Mouse (Mus musculus) layer of hippocampus, postnatal 14 days (tissue): ENCODE data around the gene Set. TPM values are rescaled to one million over a fixed set of nuclear protein-coding genes. Genes with fewer than 3 reads are reported as not detected.

Source experiments
- DNase-seq, 2 experiments: peaks; one replicate each; pipeline ENCODE4 v3.0.0; 2021 to 2022; ENCODE audit warnings: low spot score in 2 of 2, mixed read lengths in 1 of 2
- total RNA-seq, 2 experiments: library from RNA; stranded (reverse); gene quantifications; 2 replicates each; pipeline ENCODE4 v1.2.3; 2021

The Set gene
- total RNA-seq, 2 experiments from 2014 or later, result 185 to 190 TPM

DNA sequence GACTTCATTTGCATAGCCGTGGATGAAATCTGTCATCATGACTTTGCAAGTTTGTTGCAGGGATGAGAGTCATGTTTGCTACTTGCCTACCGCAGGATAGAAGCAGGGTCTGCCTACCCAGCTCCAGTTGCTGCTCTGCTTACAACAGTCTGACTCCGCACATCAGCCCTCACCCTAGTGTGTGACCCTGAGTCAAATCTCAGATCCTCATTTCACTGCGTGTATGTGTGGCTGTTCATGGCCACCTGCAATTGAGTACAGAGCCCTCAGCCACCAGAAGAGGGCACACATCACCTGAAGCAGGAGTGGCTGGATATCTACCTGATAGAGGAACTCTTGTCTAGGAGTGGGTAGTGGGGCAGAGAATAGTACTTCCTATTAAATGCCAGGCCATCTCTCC is 30.1 kb downstream of the Set start:
- DNase-seq, result no peak

DNA sequence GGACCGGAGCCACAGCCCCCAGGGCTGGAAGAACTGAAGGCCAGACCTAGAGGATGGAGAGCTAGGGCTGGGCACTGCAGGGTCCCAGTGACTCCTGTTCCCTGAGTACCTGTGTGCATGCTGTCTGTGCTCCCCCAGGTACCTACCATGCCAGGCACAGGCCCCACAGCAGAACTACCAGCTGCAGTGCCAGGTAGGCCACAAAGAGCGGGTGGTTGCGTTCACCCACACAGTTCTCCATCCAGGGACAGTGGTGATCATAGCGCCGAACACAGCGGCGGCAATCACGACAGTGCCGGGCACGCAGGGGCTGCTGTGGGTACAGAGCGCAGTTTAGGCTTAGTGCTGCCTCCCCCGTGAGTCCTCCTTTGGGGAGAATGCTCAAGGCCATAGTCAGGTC is 34.3 kb downstream of the Set start:
- no peak for DNase-seq

DNA sequence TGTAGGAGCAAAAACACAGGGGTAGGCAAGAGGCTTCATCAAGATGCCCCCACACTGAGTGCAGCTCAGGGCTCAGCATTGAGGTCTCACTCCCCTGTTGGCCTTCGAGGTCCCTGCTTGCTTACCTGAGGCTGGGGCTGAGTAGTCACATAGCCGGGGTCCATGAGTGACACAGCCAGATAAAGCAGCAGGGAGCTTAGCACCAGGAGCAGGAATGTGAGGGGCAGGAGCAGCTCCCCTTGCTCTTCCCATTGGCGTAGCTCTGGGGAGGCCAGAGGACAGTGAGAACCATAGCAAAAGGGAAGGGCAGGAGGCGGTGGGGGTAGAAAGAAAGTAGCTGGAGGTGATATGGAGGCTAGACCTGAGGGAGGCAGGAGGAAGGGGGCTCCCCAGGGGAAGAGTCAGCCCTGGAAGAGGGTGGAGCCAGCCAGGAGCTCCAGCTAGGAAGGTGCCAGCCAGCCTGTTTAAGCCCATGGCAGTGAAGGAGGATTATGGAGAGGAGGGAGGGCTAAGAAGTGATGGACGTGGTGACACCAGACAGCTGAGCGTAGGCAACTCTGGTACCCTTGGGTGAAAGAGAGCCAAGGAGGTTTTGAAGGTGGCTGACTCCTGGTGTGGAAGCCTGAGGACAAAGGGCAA is 35.2 kb downstream of the Set start:
- DNase-seq, result no peak

GRCm38 (mm10) chr2:30093471-30094207 is 36.5 kb downstream of the Set start, which contains the start of gene Zdhhc12:
Zdhhc12 (minus strand) TSS chr2:30093648.
- DNase-seq, result peak; percentile 91 to 94

- peak in 1 of 2 experiments; percentile 32 for DNase-seq
Observed at GRCm38 (mm10) chr2:30094208-30094588, 37.0 kb downstream of the Set start.

- no peak for DNase-seq
Observed at GRCm38 (mm10) chr2:30095882-30096527, 38.8 kb downstream of the Set start.

DNA sequence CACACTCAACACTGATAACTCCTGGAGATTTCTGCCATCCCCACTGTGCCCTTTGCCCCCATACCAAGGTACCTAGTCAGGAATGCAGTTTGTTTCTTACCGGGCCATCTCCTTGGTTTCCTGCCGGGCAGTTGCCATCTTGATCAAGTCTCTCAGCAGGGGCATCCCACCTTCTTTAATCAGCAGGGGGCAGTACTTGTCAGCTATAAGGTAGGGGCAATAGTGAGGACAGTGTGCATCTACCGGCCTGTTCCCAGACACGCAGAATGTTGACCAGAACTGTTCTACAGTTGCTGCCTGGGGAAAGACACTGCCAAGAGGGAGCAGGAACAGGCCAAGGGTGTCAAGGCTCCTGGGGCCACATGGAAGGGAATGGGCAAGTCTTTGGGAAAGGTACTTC is 43.0 kb downstream of the Set start:
- DNase-seq, result no peak

DNA sequence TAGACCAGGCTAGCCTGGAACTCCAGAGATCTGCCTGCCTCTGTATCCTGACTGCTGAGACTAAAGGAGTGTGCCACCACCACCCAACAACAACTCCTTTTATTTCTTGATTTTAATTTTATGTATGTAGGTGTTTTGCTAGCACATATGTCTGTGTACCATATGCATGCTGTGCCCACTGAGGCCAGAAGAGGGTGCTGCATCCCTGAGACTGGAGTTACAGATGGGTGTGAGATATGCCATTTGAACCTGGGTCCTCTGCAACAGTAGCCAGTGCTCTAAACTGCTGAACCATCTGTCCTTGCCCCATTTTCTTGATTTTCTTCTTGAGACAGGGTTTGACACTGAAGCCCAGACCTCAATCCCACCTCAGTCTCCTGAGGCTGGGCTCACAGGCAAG is 49.2 kb downstream of the Set start:
- DNase-seq, result no peak

DNA sequence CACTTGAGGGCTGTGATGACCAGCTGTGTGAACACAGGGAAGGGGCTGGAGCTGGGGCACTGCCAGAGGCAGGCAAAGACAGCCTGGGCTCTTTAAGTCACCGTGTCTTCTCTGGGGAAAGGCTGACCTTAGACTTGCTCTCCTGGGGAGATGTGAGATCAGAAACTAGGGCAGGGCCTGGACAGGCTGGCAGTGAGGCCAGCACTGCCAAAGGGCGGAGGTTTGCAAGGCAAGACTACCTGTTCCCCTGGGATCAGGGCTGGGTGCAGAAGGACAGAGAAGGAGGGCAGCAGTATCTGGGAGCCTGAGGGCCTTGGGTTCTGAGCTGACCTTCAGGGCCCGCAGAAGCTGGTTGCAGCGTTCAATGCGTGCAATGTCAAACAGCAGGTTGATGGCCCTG is 50.5 kb downstream of the Set start:
- DNase-seq, result no peak

DNA sequence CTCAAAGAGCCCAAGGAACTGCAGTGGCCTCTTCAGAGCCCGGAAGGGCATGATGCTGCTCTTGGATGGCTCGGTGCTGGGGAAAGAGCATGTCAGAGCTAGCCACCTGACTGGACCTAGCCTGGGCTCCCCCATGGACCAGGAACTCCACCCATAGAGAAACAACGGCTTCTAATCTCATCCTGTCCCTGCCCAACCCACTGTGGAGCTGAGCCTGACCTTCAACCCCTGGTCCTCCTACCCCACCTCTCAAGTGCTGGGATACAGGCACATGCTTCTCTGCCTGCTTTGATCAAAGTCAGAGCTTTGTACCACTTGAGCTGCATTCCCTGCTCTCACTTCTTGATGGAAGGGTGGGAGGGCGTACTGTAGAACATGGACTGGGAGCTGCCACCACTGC is 51.1 kb downstream of the Set start:
- no peak for DNase-seq

DNA sequence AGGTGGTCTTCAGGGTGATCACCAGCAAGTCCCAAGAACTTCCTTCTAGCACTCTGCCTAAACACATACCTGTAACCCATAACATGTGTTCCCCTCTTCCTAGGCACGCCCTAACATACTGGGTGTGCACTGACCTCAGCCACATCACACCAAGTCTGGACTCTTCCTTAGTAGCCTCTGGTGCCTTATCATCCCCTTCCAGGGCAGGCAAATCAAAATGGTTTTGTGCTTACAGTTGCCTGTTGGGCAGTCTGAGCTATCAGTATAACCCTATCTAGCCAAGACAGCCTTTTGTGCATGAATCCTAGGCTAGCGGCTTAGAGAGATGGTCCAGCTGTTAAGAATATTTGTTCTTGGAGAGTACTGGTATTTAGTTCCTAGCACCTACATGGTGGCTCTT is 54.3 kb downstream of the Set start:
- no peak for DNase-seq

GRCm38 (mm10) chr2:30112564-30112963 is 55.4 kb downstream of the Set start:
- no peak for DNase-seq

DNA sequence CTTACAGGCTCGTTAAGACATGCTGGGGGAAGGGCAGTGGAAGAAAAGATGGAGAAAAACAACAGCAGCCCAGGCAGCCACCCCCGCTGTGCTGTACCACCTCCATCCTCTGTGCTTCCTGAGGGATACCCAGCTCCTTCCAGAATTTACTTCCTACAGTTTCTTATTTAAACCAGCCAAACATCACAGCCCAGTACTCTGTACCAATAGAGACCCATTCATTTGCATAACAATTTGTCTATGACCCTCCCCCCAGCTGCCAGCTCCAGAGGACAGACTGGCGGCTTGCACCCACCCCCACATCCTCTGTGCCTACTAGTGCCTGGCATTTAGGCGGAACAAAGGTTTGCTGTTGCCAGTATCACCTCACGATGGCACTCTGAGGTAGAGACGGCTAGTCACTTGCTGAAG is 62.5 kb downstream of the Set start:
- peak; percentile 60 to 84 for DNase-seq

DNA sequence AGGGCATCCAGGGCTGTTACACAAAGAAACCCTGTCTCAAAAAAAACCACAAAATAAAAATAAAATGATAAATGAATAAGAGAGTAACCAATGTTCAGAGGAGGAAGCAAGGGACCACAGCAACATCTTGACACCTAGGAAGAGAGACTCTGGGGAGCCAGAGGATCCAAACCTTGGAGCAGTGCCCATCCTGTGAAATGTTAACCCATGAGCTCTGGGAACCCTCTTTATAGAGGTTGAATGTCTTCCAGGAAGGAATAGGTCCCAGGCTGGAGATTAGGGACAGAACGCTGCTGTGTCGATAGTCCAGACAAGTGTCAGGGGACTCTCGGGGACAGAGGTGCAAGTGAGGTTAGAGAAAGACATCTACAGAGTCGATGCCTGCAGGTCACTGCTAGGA is 63.1 kb downstream of the Set start:
- DNase-seq, result no peak

Other genes with a start within 250 kb of the Set start
- gene Urm1, start 237.3 kb upstream of the Set start, total RNA-seq, result 10 to 100 TPM; 52.4 to 63.0 TPM
- 10 to 100 TPM in 1 of 2 experiments, 1 to 10 TPM in 1; 8.0 to 12.2 TPM for gene Cercam, start 188.2 kb upstream of the Set start, total RNA-seq
- 100 to 1,000 TPM in 1 of 2 experiments, 10 to 100 TPM in 1; 91.4 to 107 TPM for gene Odf2, start 168.2 kb upstream of the Set start, total RNA-seq
- 10 to 100 TPM; 44.8 to 47.3 TPM for gene Gle1, start 122.0 kb upstream of the Set start, total RNA-seq
- gene Sptan1, start 91.8 kb upstream of the Set start, total RNA-seq, result 1,000 to 10,000 TPM in 1 of 2 experiments, 100 to 1,000 TPM in 1; 959 to 1,004 TPM
- 10 to 100 TPM; 38.0 to 38.3 TPM for gene Wdr34, start 8.5 kb upstream of the Set start, total RNA-seq
- 1 to 10 TPM; 1.2 to 2.3 TPM for gene Pkn3, start 20.3 kb downstream of the Set start, total RNA-seq
- gene Zdhhc12, start 36.3 kb downstream of the Set start, total RNA-seq, result 10 to 100 TPM; 14.7 TPM
- gene Zer1, start 67.2 kb downstream of the Set start, total RNA-seq, result 100 to 1,000 TPM; 160 to 173 TPM
- 10 to 100 TPM; 71.7 to 74.4 TPM for gene Tbc1d13, start 76.4 kb downstream of the Set start, total RNA-seq
- gene Endog, start 114.1 kb downstream of the Set start, total RNA-seq, result 10 to 100 TPM; 21.7 to 24.4 TPM
- 10 to 100 TPM; 30.8 to 34.4 TPM for gene Spout1, start 121.1 kb downstream of the Set start, total RNA-seq
- 10 to 100 TPM; 19.7 to 22.4 TPM for gene Kyat1, start 148.5 kb downstream of the Set start, total RNA-seq
- gene Lrrc8a, start 180.3 kb downstream of the Set start, total RNA-seq, result 10 to 100 TPM; 66.5 to 72.5 TPM
- 1 to 10 TPM; 6.7 to 7.3 TPM for gene Gm28035, start 183.2 kb downstream of the Set start, total RNA-seq
- gene Phyhd1, start 208.8 kb downstream of the Set start, total RNA-seq, result 10 to 100 TPM; 23.1 to 24.0 TPM
- gene Gm28038, start 223.7 kb downstream of the Set start, total RNA-seq, result not detected
- gene Dolk, start 229.0 kb downstream of the Set start, total RNA-seq, result 10 to 100 TPM; 24.4 TPM
- 10 to 100 TPM; 19.4 to 20.5 TPM for gene Nup188, start 229.0 kb downstream of the Set start, total RNA-seq